Mouse (Mus musculus): Measurements from ENCODE around the gene Gm20422.

DNA sequence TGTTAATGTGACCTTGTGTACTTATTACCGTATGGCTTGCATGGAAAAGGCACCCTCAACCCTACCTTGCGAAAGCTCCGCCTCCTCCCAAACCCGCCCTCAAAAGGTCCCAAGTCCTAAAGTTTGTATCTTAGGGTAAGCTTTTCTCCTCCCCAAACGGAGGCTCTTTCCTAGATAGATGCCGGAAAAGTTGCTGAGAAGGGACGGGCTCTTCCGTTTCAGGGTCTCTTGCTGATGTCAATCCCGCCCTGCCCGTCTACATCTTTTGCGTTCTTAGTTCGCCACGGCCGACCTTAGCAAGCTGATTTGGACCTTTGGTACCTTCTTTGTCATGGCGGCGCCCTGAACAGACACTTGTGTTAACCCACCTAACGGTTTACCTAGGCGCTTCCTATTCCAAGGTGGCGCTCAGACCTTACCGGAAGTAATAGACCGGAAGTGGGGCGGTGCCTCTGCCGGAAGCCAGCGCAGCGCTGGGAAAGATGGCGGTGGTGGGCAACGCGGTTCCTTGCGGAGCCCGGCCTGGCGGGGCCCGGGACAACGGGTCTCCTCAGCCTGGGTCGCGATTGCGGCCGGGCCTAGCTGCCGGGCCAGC is 16.2 kb upstream of the Gm20422 start, which contains the start of the genes Atp13a1 and Zfp866:
- TF ChIP-seq POLR2A (IDR thresholded peaks at IDR 0.05; ENCODE audit: insufficient read depth, low read length) (peak; percentile 90), EP300 (IDR thresholded peaks at IDR 0.05; ENCODE audit: insufficient read depth, low read depth, low read length) (no peak), CTCF (IDR thresholded peaks at IDR 0.05; ENCODE audit: low read depth, low read length) (no peak)

Data from ES-Bruce4 (cell line).